Mouse (Mus musculus) intestine, postnatal 0 days (tissue): ENCODE measurements around the gene Zfp759. TPM values are rescaled to one million over a fixed set of nuclear protein-coding genes. Genes with fewer than 3 reads are reported as not detected.
"Not testable (repeated sequence)": the region's sequence is repeated elsewhere in the genome, so short reads cannot be mapped to it uniquely, and the experiment has no call there.

ENCODE experiments used
- ATAC-seq: fragments of 200-750 bp; cut with Nextera tagmentation; 2 replicates; pipeline ENCODE4 v1.8.0; 2017; ENCODE audit warnings: mild to moderate bottlenecking, moderate TSS enrichment, moderate library complexity
- H3K27ac ChIP-seq: fragments of 300-500 bp; sonication (generic); 2 replicates; pipeline ENCODE4 v1.5.1; 2014; ENCODE audit warnings: mild to moderate bottlenecking, low read depth, low read length, moderate library complexity
- H3K27me3 ChIP-seq: fragments of 300-500 bp; sonication (generic); replicated peaks from 2 replicates; pipeline ENCODE4 v1.6.1; 2014; ENCODE audit warnings: low read length, mixed read lengths; ENCODE audit not compliant: control insufficient read depth, insufficient read depth
- H3K36me3 ChIP-seq: fragments of 300-500 bp; sonication (generic); 2 replicates; pipeline ENCODE4 v1.6.1; 2014; ENCODE audit warnings: mild to moderate bottlenecking, moderate library complexity; ENCODE audit not compliant: control insufficient read depth, insufficient read depth
- H3K4me1 ChIP-seq: fragments of 300-500 bp; sonication (generic); replicated peaks from 2 replicates; pipeline ENCODE4 v1.6.1; 2014; ENCODE audit warnings: antibody characterized with exemption, low read length, mixed read lengths; ENCODE audit not compliant: control insufficient read depth, insufficient read depth
- H3K4me2 ChIP-seq: fragments of 300-500 bp; sonication (generic); replicated peaks from 2 replicates; pipeline ENCODE4 v1.6.1; 2014; ENCODE audit warnings: low read depth, mild to moderate bottlenecking, moderate library complexity
- H3K4me3 ChIP-seq: fragments of 300-500 bp; sonication (generic); 2 replicates; pipeline ENCODE4 v1.5.1; 2014; ENCODE audit warnings: low read depth, low read length
- H3K9ac ChIP-seq: fragments of 300-500 bp; sonication (generic); 2 replicates; pipeline ENCODE4 v1.6.1; 2014; ENCODE audit warnings: mild to moderate bottlenecking, low read depth, low read length
- H3K9me3 ChIP-seq: fragments of 300-500 bp; sonication (generic); 2 replicates; pipeline ENCODE4 v1.6.1; 2016; ENCODE audit warnings: mixed run types; ENCODE audit not compliant: control insufficient read depth
- CTCF ChIP-seq: sonication (generic); IDR thresholded peaks from 2 replicates; pipeline ENCODE4 v1.5.1; 2016; ENCODE audit warnings: low read depth, mild to moderate bottlenecking, control low read depth, antibody characterized with exemption, moderate library complexity
- WGBS: fragments of 180-500 bp; shearing (Covaris S2); extraction: QIAGEN DNeasy Blood & Tissue Kit; methylation state at CpG from one replicate; pipeline ENCODE4 v1.1.7; 2014; 5-methylcytosine and 5-hydroxymethylcytosine counted together
- polyA plus RNA-seq: library from polyadenylated mRNA; unstranded; fragments of >200 nt; fragmentation: Nextera tagmentation; extraction: Ambion mirVana; gene quantifications from 2 replicates; pipeline ENCODE4 v1.2.1, GENCODE M21; 2015

Zfp759 gene
- polyA plus RNA-seq, 1 experiment from 2014 or later, result 0.57 TPM

GRCm38 (mm10) chr13:67124460-67124859 is 3.0 kb downstream of the Zfp759 start:
- Histone ChIP-seq H3K4me1 (no peaks in the 10 kb centered on the region), H3K4me2 (no peak overlapping the region), H3K36me3 (no peaks in the 10 kb centered on the region), H3K27me3 (no peaks in the 10 kb centered on the region), H3K27ac (no peak overlapping the region), H3K9ac (no peak overlapping the region), H3K4me3 (no peak overlapping the region), H3K9me3 (no peaks in the 10 kb centered on the region)
- WGBS, result 87% methylated on average over 1 of the region's 1 CpGs
- TF ChIP-seq CTCF, result no peak
- no peak for ATAC-seq

GRCm38 (mm10) chr13:67127507-67127906 is 6.0 kb downstream of the Zfp759 start:
- H3K4me1 ChIP-seq, H3K9ac ChIP-seq, H3K27me3 ChIP-seq, H3K4me3 ChIP-seq, ATAC-seq, H3K9me3 ChIP-seq, H3K36me3 ChIP-seq, H3K27ac ChIP-seq: not testable (repeated sequence)
- 74% methylated on average over 10 of the region's 10 CpGs for WGBS
- H3K4me2 ChIP-seq, result peak overlapping the region; percentile 77

GRCm38 (mm10) chr13:67128038-67128721 is 6.7 kb downstream of the Zfp759 start:
- under 1% methylated on average over 18 of the region's 18 CpGs for WGBS
- Histone ChIP-seq H3K4me3 (peak overlapping the region; percentile 81), H3K9ac (peak overlapping the region; percentile 60), H3K36me3 (no peaks in the 10 kb centered on the region), H3K27me3 (no peaks in the 10 kb centered on the region), H3K9me3 (no peaks in the 10 kb centered on the region), H3K4me2 (peak overlapping the region; percentile 77), H3K4me1 (no peaks in the 10 kb centered on the region), H3K27ac (peak overlapping the region; percentile 69)
- peak; percentile 96 for ATAC-seq
- TF ChIP-seq CTCF, result peak; percentile 52

- H3K27ac ChIP-seq, H3K4me1 ChIP-seq, H3K27me3 ChIP-seq, H3K4me3 ChIP-seq, H3K4me2 ChIP-seq, H3K9me3 ChIP-seq, H3K9ac ChIP-seq, H3K36me3 ChIP-seq, ATAC-seq: not testable (repeated sequence)
- WGBS, result 48% methylated on average over 4 of the region's 4 CpGs
Measured at GRCm38 (mm10) chr13:67166122-67166521, 44.7 kb downstream of the Zfp759 start.

- Histone ChIP-seq H3K4me2 (peak within 1 kb of the TSS; percentile 75), H3K27ac (peak within 1 kb of the TSS; percentile 28; the same call in 1 of the 2 replicates), H3K9ac (peak within 1 kb of the TSS; percentile 62)
Measured at GRCm38 (mm10) chr13:67172991-67173722, 51.7 kb downstream of the Zfp759 start, which contains the start of gene Rsl1. Rsl1 (plus strand) TSS chr13:67173182.

GRCm38 (mm10) chr13:67173723-67174055 is 52.2 kb downstream of the Zfp759 start:
- WGBS, result 11% methylated on average over 5 of the region's 5 CpGs
- ATAC-seq, result no peak
- no peak for TF ChIP-seq CTCF

More at GRCm38 (mm10) chr13:67172991-67173722, 51.7 kb downstream of the Zfp759 start, which contains the start of gene Rsl1:
- not testable (repeated sequence) for H3K36me3 ChIP-seq, H3K27me3 ChIP-seq, H3K4me1 ChIP-seq, H3K9me3 ChIP-seq
- under 1% methylated on average over 17 of the region's 17 CpGs for WGBS
- H3K4me3 ChIP-seq, result peak within 1 kb of the TSS; percentile 56
- peak; percentile 96 for ATAC-seq

More at GRCm38 (mm10) chr13:67173723-67174055, 52.2 kb downstream of the Zfp759 start:
- Histone ChIP-seq H3K4me1 (no peaks in the 10 kb centered on the region), H3K27ac (no peak overlapping the region), H3K27me3 (no peaks in the 10 kb centered on the region), H3K36me3 (peaks cover 8% of the 10 kb centered on the region; the same call in 1 of the 2 replicates), H3K9ac (no peak overlapping the region), H3K9me3 (no peaks in the 10 kb centered on the region), H3K4me2 (peak overlapping the region; percentile 75), H3K4me3 (peak overlapping the region; percentile 56)

Other genes with a start within 250 kb of the Zfp759 start
- 1.3 and 1.9 TPM in 2 replicates for gene Gm10767, start 216.7 kb upstream of the Zfp759 start, polyA plus RNA-seq
- 0.85 and 1.3 TPM in 2 replicates for gene Zfp712, start 60.5 kb upstream of the Zfp759 start, polyA plus RNA-seq
- 1.3 and 1.6 TPM in 2 replicates for gene Zfp708, start 23.7 kb upstream of the Zfp759 start, polyA plus RNA-seq
- gene Gm28557, start 13.1 kb upstream of the Zfp759 start, polyA plus RNA-seq, result 1.2 and 1.3 TPM in 2 replicates
- gene Rslcan18, start 5.4 kb upstream of the Zfp759 start, polyA plus RNA-seq, result 0.12 and 0.18 TPM in 2 replicates
- 2.9 and 3.9 TPM in 2 replicates for gene Rsl1, start 51.5 kb downstream of the Zfp759 start, polyA plus RNA-seq
- gene Zfp455, start 72.8 kb downstream of the Zfp759 start, polyA plus RNA-seq, result 1.2 and 1.5 TPM in 2 replicates
- 0.77 and 1.1 TPM in 2 replicates for gene Zfp458, start 156.8 kb downstream of the Zfp759 start, polyA plus RNA-seq
- gene Zfp457, start 184.8 kb downstream of the Zfp759 start, polyA plus RNA-seq, result 0.27 and 0.46 TPM in 2 replicates
- 1.0 and 1.1 TPM in 2 replicates for gene Zfp595, start 210.9 kb downstream of the Zfp759 start, polyA plus RNA-seq
- 0.26 TPM in 1 of 2 replicates, not detected in the other for gene Gm28044, start 238.9 kb downstream of the Zfp759 start, polyA plus RNA-seq
- gene Zfp953, start 238.9 kb downstream of the Zfp759 start, polyA plus RNA-seq, result 0.83 and 0.90 TPM in 2 replicates